Mouse (Mus musculus) frontal cortex, adult 2 months (tissue): ENCODE data around the gene Ncor2. TPM values are rescaled to one million over a fixed set of nuclear protein-coding genes. Genes with fewer than 3 reads are reported as not detected.

Source experiments
- DNase-seq, 2 experiments: peaks; one replicate each; pipeline ENCODE4 v3.0.0; 2022; ENCODE audit warnings: low spot score in 1 of 2; ENCODE audit errors: extremely low spot score in 1 of 2
- polyA plus RNA-seq: library from polyadenylated mRNA; depleted of rRNA; stranded (reverse); fragments of >200 nt; gene quantifications from 2 replicates; pipeline ENCODE4 v1.2.3, GENCODE M21; 2012; rRNA removed

Ncor2 gene
- polyA plus RNA-seq, 1 experiment: 115 TPM

- no peak for DNase-seq
Measured at GRCm38 (mm10) chr5:125000756-125001250, 178.2 kb downstream of the Ncor2 start.

GRCm38 (mm10) chr5:124997913-124998312 lies 181.1 kb downstream of the Ncor2 start:
- DNase-seq: no peak

DNA sequence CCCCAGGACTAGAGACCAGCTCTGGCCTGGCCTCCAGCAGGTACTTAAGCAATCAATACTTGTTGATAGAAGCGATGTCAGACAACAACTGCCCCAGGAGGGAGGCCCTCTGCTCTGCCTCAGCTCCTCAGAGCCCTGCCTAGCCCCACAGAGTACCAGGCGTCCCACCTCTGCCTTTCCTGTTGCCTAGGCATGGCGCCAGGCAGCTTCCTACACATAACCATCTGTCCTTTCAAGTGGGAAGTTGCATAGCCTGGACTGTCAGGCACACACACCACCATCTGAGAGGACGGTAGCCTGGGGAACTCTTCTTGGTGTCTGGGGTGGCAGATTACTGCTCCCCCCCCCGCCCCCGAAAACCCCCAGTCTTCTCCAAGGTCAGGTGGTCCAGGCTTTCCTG lies 182.2 kb downstream of the Ncor2 start:
- peak; percentile 64 to 83 for DNase-seq

GRCm38 (mm10) chr5:124992891-124993290 lies 186.1 kb downstream of the Ncor2 start:
- DNase-seq: no peak

GRCm38 (mm10) chr5:124992323-124992722 lies 186.7 kb downstream of the Ncor2 start:
- no peak for DNase-seq

DNA sequence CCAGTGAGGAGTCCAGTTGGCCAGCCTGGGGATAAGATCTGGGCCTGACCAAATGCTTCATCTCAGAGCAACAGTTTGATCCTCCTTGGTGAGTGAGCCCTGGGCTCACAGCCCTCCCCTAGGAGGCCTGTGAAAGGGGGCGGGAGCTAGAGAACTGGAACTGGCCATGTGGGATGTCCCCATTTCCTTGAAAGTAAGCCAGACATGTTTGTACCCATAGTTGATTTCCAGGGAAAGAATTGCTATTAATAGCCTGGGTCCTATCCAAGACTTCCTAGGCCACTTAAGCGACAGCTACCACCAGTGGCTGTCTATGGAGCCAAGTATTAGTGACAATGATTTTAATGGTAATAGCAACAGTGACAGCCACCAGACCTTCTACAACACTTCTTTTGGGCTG lies 189.3 kb downstream of the Ncor2 start:
- no peak for DNase-seq

- no peak for DNase-seq
Measured at GRCm38 (mm10) chr5:124986656-124987055, 192.4 kb downstream of the Ncor2 start.

GRCm38 (mm10) chr5:124986222-124986621 lies 192.8 kb downstream of the Ncor2 start:
- DNase-seq: no peak

GRCm38 (mm10) chr5:124969790-124970189 lies 209.2 kb downstream of the Ncor2 start:
- DNase-seq: no peak

Other genes starting within 250 kb of the Ncor2 start
- gene Rflna, start 176.0 kb downstream of the Ncor2 start, polyA plus RNA-seq: 3.7 and 3.8 TPM in 2 replicates
- gene Scarb1, start 161.9 kb upstream of the Ncor2 start, polyA plus RNA-seq: 34.1 and 37.7 TPM in 2 replicates
- 0.22 and 0.40 TPM in 2 replicates for gene Gm10382, start 210.1 kb upstream of the Ncor2 start, polyA plus RNA-seq
- 699 and 744 TPM in 2 replicates for gene Ubc, start 211.0 kb upstream of the Ncor2 start, polyA plus RNA-seq